Mouse (Mus musculus): Measurements from ENCODE around the gene Paf1.

DNA sequence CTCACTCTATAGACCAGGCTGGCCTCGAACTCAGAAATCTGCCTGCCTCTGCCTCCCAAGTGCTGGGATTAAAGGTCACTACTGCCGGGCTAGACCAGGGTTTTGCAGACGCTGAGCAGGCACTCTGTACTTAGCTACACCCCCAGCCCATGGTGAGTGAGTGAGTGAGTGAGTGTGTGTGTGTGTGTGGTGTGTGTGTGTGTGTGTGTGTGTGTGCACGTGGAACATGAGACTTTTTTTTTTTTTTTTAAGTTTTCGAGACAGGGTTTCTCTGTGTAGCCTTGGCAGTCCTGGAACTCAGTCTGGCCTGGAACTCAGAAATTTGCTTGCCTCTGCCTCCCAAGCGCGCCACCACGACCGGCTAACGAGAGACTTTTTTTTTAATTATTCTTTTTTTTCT lies 18.1 kb upstream of the Paf1 start:
- TF ChIP-seq CTCF (IDR thresholded peaks at IDR 0.05; ENCODE audit: control insufficient read depth, insufficient read depth, insufficient read length) (no peak), MAX (IDR thresholded peaks at IDR 0.05) (no peak), USF1 (IDR thresholded peaks at IDR 0.05; ENCODE audit: low read depth) (no peak), CEBPB (IDR thresholded peaks at IDR 0.05; ENCODE audit: low read depth) (no peak), MYOG (IDR thresholded peaks at IDR 0.05; ENCODE audit: control insufficient read depth, extremely low read depth, insufficient read length) (no peak)

Measured in C2C12 (cell line).